Mouse (Mus musculus) lung, postnatal 0 days (tissue): ENCODE results near the gene Pdzk1ip1. TPM values are rescaled to one million over a fixed set of nuclear protein-coding genes. Genes with fewer than 3 reads are reported as not detected.

ENCODE experiments used
- ATAC-seq: fragments of 200-750 bp; cut with Nextera tagmentation; 2 replicates; pipeline ENCODE4 v1.8.0; 2017; ENCODE audit warnings: moderate library complexity
- DNase-seq: peaks from one replicate; pipeline ENCODE4 v3.0.0-alpha.2; 2016; ENCODE audit warnings: low spot score
- H3K27ac ChIP-seq: fragments of 300-500 bp; sonication (generic); 2 replicates; pipeline ENCODE4 v1.5.1; 2014; ENCODE audit warnings: antibody characterized with exemption, mild to moderate bottlenecking, low read length, mixed read lengths
- H3K27me3 ChIP-seq: fragments of 300-500 bp; sonication (generic); replicated peaks from 2 replicates; pipeline ENCODE4 v1.6.1; 2014; ENCODE audit warnings: low read length, mixed read lengths; ENCODE audit not compliant: insufficient read depth
- H3K36me3 ChIP-seq: fragments of 300-500 bp; sonication (generic); 2 replicates; pipeline ENCODE4 v1.6.1; 2014; ENCODE audit warnings: low read length, mixed read lengths; ENCODE audit not compliant: insufficient read depth
- H3K4me1 ChIP-seq: fragments of 300-500 bp; sonication (generic); 2 replicates; pipeline ENCODE4 v1.6.1; 2014; ENCODE audit warnings: antibody characterized with exemption, low read depth, low read length, mixed read lengths; ENCODE audit not compliant: insufficient read depth
- H3K4me2 ChIP-seq: fragments of 300-500 bp; sonication (generic); replicated peaks from 2 replicates; pipeline ENCODE4 v1.6.1; 2014; ENCODE audit warnings: low read depth, mild to moderate bottlenecking, low read length, moderate library complexity, mixed read lengths
- H3K4me3 ChIP-seq: fragments of 300-500 bp; sonication (generic); 2 replicates; pipeline ENCODE4 v1.5.1; 2014; ENCODE audit warnings: low read depth, low read length
- H3K9ac ChIP-seq: fragments of 300-500 bp; sonication (generic); replicated peaks from 2 replicates; pipeline ENCODE4 v1.6.1; 2014; ENCODE audit warnings: low read depth, mild to moderate bottlenecking
- H3K9me3 ChIP-seq: fragments of 300-500 bp; sonication (generic); 2 replicates; pipeline ENCODE4 v1.6.1; 2016; ENCODE audit warnings: low read length, mixed read lengths
- CTCF ChIP-seq: IDR thresholded peaks from 2 replicates; pipeline ENCODE4 v1.5.1; 2016; ENCODE audit warnings: antibody characterized with exemption, mild to moderate bottlenecking
- EP300 ChIP-seq: IDR thresholded peaks from 2 replicates; pipeline ENCODE4 v1.6.1; 2016; ENCODE audit warnings: antibody characterized with exemption, mild to moderate bottlenecking, control low read depth
- WGBS: fragments of 180-500 bp; shearing (Covaris S2); extraction: QIAGEN DNeasy Blood & Tissue Kit; methylation state at CpG from one replicate; pipeline ENCODE4 v1.1.7; 2014; 5-methylcytosine and 5-hydroxymethylcytosine counted together
- polyA plus RNA-seq: library from polyadenylated mRNA; unstranded; fragments of >200 nt; fragmentation: Nextera tagmentation; extraction: Ambion mirVana; gene quantifications from 2 replicates; pipeline ENCODE4 v1.2.1, GENCODE M21; 2015

Gene Pdzk1ip1
- polyA plus RNA-seq, 1 experiment from 2014 or later, result 99.9 TPM

DNA sequence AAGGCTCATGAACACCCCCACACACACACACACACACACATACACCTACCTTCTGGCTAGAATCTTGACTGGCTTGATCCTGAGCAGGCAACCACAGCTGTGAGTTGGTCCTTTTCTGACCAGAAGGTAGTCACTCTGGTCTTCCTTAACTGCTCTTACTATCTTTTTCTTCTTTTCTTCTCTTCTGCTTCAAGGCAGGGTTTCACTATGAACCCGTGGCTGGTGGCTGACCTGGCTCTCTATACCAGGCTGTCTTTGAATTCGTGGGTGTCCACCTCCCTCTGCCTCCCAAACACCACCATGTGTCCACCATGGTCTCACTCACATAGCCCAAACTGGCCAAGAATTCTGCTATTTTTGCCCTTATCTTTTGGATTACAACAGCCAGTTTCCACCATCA, 33.5 kb upstream of the Pdzk1ip1 start:
- Histone ChIP-seq H3K27ac (no peak overlapping the region), H3K4me1 (no peaks in the 10 kb centered on the region; the same call in 1 of the 2 replicates), H3K9ac (no peak overlapping the region), H3K36me3 (no peaks in the 10 kb centered on the region), H3K9me3 (no peaks in the 10 kb centered on the region), H3K4me2 (no peak overlapping the region), H3K27me3 (peaks cover 35% of the 10 kb centered on the region), H3K4me3 (no peak overlapping the region)
- DNase-seq, result no peak
- WGBS, result 27% methylated on average over 2 of the region's 2 CpGs
- ATAC-seq, result no peak
- no peak for TF ChIP-seq EP300
- no peak for TF ChIP-seq CTCF

DNA sequence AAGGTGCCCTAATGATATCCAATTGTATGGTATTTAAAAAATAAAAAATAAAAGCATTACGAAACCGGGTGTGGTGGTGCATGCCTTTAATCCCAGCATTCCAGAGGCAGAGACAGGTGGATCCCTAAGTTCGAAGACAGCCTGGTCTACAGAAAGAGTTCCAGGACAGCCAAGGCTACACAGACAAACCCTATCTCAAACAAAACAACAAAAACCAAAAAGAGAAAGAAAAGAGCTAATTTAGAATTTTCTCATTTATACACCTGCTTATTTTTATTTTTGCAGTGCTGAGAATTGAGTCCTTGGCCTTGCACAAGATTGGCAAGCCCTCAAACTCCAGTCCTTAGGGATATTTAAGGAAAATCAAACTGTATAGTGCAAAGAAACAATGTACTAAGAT, 32.8 kb upstream of the Pdzk1ip1 start:
- H3K36me3 ChIP-seq, result no peaks in the 10 kb centered on the region
- H3K4me1 ChIP-seq, result no peaks in the 10 kb centered on the region; the same call in 1 of the 2 replicates
- H3K9ac ChIP-seq, result peak overlapping the region; percentile 59; the same call in 1 of the 2 replicates
- peak overlapping the region; percentile 58; the same call in 1 of the 2 replicates for H3K4me3 ChIP-seq
- 33% methylated on average over 3 of the region's 3 CpGs for WGBS
- ATAC-seq (no peak), DNase-seq (no peak)
- no peaks in the 10 kb centered on the region for H3K9me3 ChIP-seq
- peaks cover 35% of the 10 kb centered on the region for H3K27me3 ChIP-seq
- TF ChIP-seq EP300 (no peak), CTCF (no peak)
- peak overlapping the region; percentile 77 for H3K4me2 ChIP-seq
- H3K27ac ChIP-seq, result peak overlapping the region; percentile 89

DNA sequence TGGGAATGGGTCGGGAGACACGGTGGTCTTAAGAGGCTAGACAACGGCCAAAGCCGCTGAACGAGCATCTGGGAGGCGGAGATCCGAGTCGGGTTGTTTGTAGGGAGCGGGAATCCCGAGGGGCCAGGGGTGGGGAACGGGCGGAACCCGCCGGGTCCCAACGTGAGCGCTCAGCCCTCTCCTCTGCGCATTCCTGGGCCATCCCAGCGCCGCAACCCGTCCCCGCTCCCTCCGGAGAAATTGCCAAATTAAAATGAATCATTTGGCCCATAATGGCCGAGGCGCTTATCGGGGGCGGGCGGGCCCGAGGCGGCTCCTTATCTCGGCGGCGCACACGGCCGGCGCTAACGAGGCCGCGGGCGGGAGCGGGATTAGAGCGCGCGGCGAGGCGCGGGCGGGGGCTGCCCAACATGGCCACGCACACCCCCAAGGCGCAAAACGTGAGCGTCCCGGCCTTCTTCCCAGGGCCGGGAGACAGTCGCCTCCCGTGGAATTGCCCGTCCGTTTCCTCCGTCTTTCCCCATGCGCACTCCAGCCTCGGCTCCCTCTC, 32.1 kb upstream of the Pdzk1ip1 start, which contains the start of gene Tal1:
Gene Tal1 (plus strand): TSS at position 56 of the 550 bp plus-strand sequence.
- H3K36me3 ChIP-seq, result no peaks in the 10 kb centered on the region
- DNase-seq (peak; percentile 51), ATAC-seq (peak; percentile 39)
- 3% methylated on average over 51 of the region's 60 CpGs for WGBS
- H3K4me1 ChIP-seq, result no peaks in the 10 kb centered on the region; the same call in 1 of the 2 replicates
- H3K27ac ChIP-seq, result peak within 1 kb of the TSS; percentile 89
- H3K9ac ChIP-seq, result peak within 1 kb of the TSS; percentile 59
- H3K4me3 ChIP-seq, result peak within 1 kb of the TSS; percentile 58
- peak within 1 kb of the TSS; percentile 77 for H3K4me2 ChIP-seq
- no peaks in the 10 kb centered on the region for H3K9me3 ChIP-seq
- TF ChIP-seq EP300, result no peak
- TF ChIP-seq CTCF, result no peak
- H3K27me3 ChIP-seq, result peaks cover 35% of the 10 kb centered on the region

DNA sequence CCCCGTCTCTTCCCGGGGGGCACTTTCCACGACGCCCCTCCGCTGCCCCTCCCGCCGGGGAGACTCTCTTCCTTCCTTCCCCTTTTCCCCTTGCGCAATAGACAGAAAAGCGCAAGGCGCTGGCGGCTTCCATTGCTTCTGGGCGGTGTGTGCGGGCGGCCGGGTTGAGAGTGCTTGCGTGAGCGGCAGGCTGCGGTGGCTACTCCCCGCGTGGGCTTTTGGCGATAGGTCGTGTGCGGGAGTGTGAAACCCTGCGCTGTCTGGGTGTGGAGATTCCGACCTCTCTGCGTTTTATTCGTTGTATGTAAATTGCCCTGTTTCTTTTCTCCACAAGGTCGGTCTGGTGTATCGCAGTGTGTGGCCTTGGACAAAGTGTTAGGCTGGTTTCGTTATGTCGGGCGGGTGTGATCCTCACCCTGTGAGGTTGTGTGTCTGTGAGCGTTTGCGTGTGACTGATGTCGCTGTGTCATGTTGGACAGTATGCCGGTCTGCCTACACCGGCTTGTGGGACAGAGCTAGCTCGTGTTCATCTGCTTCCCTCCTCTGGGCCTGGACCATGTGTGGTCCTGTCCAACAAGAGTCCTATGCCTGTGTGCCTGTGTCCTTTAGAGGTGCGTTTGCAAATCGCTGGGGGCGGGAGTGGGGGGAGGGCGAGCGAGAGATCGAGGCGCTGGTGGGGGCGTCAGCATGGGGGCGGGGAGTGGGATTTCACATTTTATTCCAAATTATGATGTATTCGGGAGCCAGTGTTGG, 31.4 kb upstream of the Pdzk1ip1 start:
- peak; percentile 19; the same call in 1 of the 2 replicates for TF ChIP-seq EP300
- no peak for TF ChIP-seq CTCF
- no peaks in the 10 kb centered on the region; the same call in 1 of the 2 replicates for H3K4me1 ChIP-seq
- peak overlapping the region; percentile 58 for H3K4me3 ChIP-seq
- H3K27ac ChIP-seq, result peak overlapping the region; percentile 89
- peaks cover 33% of the 10 kb centered on the region for H3K27me3 ChIP-seq
- ATAC-seq (peak; percentile 36), DNase-seq (peak; percentile 64)
- H3K36me3 ChIP-seq, result no peaks in the 10 kb centered on the region
- no peaks in the 10 kb centered on the region for H3K9me3 ChIP-seq
- H3K4me2 ChIP-seq, result peak overlapping the region; percentile 77
- peak overlapping the region; percentile 59 for H3K9ac ChIP-seq
- under 1% methylated on average over 46 of the region's 48 CpGs for WGBS

- H3K4me2 ChIP-seq, result peak overlapping the region; percentile 77
- DNase-seq (no peak), ATAC-seq (no peak)
- peak overlapping the region; percentile 89 for H3K27ac ChIP-seq
- peak overlapping the region; percentile 58 for H3K4me3 ChIP-seq
- H3K4me1 ChIP-seq, result peaks cover 3% of the 10 kb centered on the region
- no peaks in the 10 kb centered on the region for H3K36me3 ChIP-seq
- H3K9ac ChIP-seq, result peak overlapping the region; percentile 59
- 2% methylated on average over 32 of the region's 33 CpGs for WGBS
- TF ChIP-seq CTCF (no peak), EP300 (no peak)
- H3K27me3 ChIP-seq, result peaks cover 33% of the 10 kb centered on the region
- no peaks in the 10 kb centered on the region for H3K9me3 ChIP-seq
These were observed 30.7 kb upstream of the Pdzk1ip1 start for GRCm38 (mm10) chr4:115057674-115058316.

DNA sequence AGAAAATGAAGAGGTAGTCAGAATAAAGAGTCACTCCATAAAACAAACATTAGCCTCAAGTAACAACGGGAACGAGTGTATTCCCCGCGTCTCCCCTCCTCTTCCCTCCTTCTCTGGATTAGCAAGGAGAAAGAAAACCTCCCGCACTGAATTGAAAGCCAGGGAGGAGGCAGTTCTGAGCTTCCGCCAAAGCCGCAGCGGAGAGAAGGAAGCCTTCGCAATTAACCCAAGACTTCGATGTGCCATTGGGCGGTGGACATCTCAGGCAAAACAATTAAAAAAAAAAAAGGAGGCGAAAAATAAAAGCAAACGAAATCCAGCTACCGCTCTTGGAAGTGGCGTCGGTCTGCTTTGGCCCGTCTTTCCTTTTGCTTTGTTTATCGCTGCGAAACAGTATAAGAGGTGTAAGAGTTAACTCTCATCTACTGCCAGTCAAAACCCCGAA, 30.2 kb upstream of the Pdzk1ip1 start:
- WGBS, result 3% methylated on average over 20 of the region's 20 CpGs
- peak overlapping the region; percentile 89 for H3K27ac ChIP-seq
- H3K4me1 ChIP-seq, result peaks cover 6% of the 10 kb centered on the region; the same call in 1 of the 2 replicates
- peak overlapping the region; percentile 58 for H3K4me3 ChIP-seq
- no peak for TF ChIP-seq CTCF
- TF ChIP-seq EP300, result no peak
- DNase-seq, result peak; percentile 41
- H3K27me3 ChIP-seq, result peaks cover 33% of the 10 kb centered on the region
- H3K9me3 ChIP-seq, result no peaks in the 10 kb centered on the region
- H3K4me2 ChIP-seq, result peak overlapping the region; percentile 77
- ATAC-seq, result no peak
- H3K9ac ChIP-seq, result peak overlapping the region; percentile 59
- no peaks in the 10 kb centered on the region for H3K36me3 ChIP-seq
